Mouse (Mus musculus) liver, embryonic 14.5 days (tissue): ENCODE results near the gene Cabp2.

ENCODE experiments used
- CTCF ChIP-seq: IDR thresholded peaks from 2 replicates; pipeline ENCODE4 v1.5.1; 2016; ENCODE audit warnings: antibody characterized with exemption, low read depth, control low read depth
- EP300 ChIP-seq: IDR thresholded peaks from 2 replicates; pipeline ENCODE4 v1.6.1; 2016; ENCODE audit warnings: antibody characterized with exemption, low read depth

- TF ChIP-seq CTCF: no peak
- no peak for TF ChIP-seq EP300
Measured at GRCm38 (mm10) chr19:4079594-4079993, 1.8 kb upstream of the Cabp2 start.
